Mouse (Mus musculus) brain, adult 2 months (tissue): Measurements from ENCODE around the gene Zfp9.
A peak's percentile ranks its signal among the peaks of the same experiment; 100 is the strongest.

Experiments used
- DNase-seq: peaks from one replicate; pipeline ENCODE4 v3.0.0; 2011; ENCODE audit warnings: low read depth, low spot score

The Zfp9 gene

GRCm38 (mm10) chr6:118478957-118479708 is at the start of gene Zfp9:
Gene Zfp9, minus strand, starts transcription at chr6:118479320.
- DNase-seq: peak; percentile 96

- peak; percentile 14 for DNase-seq
Observed at GRCm38 (mm10) chr6:118520668-118521067, 41.5 kb upstream of the Zfp9 start.

- DNase-seq: no peak
Observed at GRCm38 (mm10) chr6:118513335-118514012, 34.4 kb upstream of the Zfp9 start.

- no peak for DNase-seq
Observed at GRCm38 (mm10) chr6:118499010-118499409, 19.9 kb upstream of the Zfp9 start.

GRCm38 (mm10) chr6:118482125-118482524 is 3.0 kb upstream of the Zfp9 start:
- DNase-seq: no peak

- DNase-seq: peak; percentile 43
Observed at GRCm38 (mm10) chr6:118477875-118478785, 990 bp downstream of the Zfp9 start.

- DNase-seq: no peak
Observed at GRCm38 (mm10) chr6:118462069-118462705, 16.9 kb downstream of the Zfp9 start.

GRCm38 (mm10) chr6:118457726-118458125 is 21.4 kb downstream of the Zfp9 start:
- no peak for DNase-seq

GRCm38 (mm10) chr6:118455042-118455631 is 24.0 kb downstream of the Zfp9 start, which contains the start of gene Zfp248:
Gene Zfp248, minus strand, starts transcription at chr6:118455528.
- DNase-seq: peak; percentile 98

GRCm38 (mm10) chr6:118454452-118454851 is 24.7 kb downstream of the Zfp9 start:
- DNase-seq: peak; percentile 44

GRCm38 (mm10) chr6:118431502-118431901 is 47.6 kb downstream of the Zfp9 start:
- DNase-seq: no peak

GRCm38 (mm10) chr6:118426666-118427065 is 52.5 kb downstream of the Zfp9 start:
- DNase-seq: no peak

GRCm38 (mm10) chr6:118419050-118419920 is 59.8 kb downstream of the Zfp9 start, which contains the start of gene Bms1:
Gene Bms1, minus strand, starts transcription at chr6:118419474.
- peak; percentile 99 for DNase-seq
